Mouse (Mus musculus) adrenal gland, postnatal 36 days (tissue): ENCODE results near the gene Gstp3. TPM values are rescaled to one million over a fixed set of nuclear protein-coding genes. Genes with fewer than 3 reads are reported as not detected.
"Not testable (repeated sequence)": the region's sequence is repeated elsewhere in the genome, so short reads cannot be mapped to it uniquely, and the experiment has no call there.

Experiments
- DNase-seq, 2 experiments: peaks; one replicate each; pipeline ENCODE4 v3.0.0; 2021; ENCODE audit warnings: mixed read lengths in 1 of 2
- total RNA-seq, 2 experiments: library from RNA; stranded (reverse); gene quantifications; 2 replicates each; pipeline ENCODE4 v1.2.3; 2021

Gstp3 gene
- total RNA-seq, 2 experiments from 2014 or later = 0.63 to 0.99 TPM

DNA sequence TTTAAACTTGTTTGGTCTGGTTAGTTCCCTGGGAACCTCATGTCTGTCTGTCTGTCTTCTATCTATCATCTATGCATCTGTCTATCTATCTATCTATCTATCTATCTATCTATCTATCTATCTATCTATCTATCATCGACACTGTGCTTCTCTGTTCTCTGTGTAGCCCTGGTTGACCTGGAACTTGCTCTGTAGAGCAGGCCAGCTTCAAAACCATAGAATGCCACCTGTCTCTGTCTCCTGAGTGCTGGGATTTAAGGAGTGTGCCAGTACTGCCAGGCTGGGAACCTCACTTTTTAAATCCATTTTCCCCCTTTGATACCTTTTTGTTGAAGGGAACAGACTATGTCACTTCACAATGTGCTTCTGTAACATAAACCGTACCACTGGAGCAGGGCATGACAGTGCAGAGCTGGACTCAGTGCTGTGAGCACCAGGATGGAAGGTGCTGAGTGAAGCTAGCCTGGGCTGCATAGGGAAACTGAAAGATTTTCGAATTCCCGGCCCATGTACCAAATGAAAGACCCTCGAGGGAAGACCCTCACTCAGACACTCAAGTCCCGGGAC, 1.6 kb upstream of the Gstp3 start:
- no peak for DNase-seq

DNA sequence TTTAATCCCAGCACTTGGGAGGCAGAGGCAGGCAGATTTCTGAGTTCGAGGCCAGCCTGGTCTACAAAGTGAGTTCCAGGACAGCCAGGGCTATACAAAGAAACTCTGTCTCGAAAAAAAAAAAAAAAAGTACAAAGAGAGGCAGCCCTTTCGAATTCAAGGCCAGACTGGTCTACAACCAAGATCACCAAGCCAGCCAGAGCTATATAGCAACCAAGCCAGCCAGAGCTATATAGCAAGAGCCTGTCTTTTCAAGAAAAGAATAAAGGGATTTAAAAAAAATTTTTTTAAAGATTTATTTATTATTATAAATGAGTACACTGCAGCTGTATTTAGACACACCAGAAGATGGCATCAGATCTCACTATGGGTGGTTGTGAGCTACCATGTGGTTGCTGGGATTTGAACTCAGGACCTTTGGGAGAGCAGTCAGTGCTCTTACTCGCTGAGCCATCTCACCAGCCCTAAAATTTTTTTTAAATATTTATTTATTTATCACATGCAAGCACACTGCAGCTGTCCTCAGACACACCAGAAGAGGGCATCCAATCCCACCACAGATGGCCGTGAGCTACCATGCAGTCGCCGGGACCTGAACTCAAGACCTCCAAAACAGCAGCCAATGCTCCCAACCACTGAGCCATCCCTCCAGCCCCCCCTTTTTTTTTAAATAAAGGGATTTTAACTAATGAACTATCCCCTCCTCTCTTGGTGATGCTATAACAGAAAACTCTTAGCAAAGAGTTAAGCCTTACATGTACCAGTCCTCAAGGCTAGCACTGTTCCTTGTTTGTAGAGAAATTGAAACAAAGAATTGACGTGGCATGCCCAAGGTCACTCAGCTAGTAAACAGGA, 902 bp upstream of the Gstp3 start:
- DNase-seq = not testable (repeated sequence)

DNA sequence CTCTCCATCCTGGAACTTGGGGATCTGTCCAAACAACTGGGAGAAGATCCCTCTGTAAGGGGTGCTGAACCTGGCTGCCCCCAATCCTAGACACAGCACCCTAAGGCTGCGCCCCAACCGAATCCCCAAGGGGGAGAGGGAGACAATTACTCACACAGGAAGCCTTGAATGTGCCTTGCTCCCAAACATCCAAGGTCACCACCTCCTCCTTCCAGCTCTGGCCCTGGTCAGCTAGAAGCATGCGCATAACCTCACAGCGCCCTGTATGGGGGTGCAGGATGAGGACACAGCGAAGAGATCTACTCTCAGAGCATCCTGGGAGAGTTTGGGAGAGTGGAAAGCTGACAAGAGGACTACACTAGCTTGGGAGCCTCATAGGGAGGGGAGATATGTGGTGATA, 788 bp downstream of the Gstp3 start:
- DNase-seq = peak; percentile 54 to 67

DNA sequence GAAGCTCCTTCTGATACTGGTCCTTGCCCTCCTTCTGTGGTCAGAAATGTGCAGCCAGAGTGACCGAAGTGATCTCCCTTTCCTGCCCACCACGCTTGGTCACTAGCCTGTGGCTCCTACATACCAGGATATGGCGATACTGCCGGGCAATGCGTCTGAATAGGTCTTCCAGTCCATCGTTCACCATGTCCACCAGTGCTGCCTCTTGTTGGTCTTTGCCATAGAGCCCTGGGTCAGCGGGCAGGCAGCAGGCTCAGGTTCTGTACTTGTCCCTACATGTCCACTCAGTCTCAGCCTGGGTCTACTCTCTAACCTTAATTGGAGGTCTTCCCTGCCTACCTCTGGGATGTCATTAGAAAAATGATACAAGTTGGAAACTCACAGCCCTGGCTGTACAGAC, 1.4 kb downstream of the Gstp3 start:
- DNase-seq = no peak

DNA sequence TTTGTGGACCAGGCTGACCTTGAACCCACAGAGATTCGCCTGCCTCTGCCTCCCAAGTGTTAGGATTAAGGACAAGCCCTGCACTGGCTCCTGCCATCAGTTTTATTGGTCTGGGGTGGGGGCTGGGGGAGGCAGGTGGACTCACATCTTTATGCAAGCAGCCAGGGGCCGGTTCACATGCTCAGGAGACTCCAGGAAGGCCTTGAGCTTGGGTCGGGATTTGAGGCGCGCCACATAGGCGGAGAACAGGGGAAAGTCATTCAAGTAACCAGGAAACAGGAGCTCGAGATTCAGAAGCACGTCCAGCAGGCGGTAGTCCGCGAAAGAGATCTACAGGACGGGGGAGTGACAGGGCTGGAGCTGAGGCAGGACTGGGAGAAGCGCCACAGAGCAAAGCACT, 2.0 kb downstream of the Gstp3 start:
- no peak for DNase-seq

DNA sequence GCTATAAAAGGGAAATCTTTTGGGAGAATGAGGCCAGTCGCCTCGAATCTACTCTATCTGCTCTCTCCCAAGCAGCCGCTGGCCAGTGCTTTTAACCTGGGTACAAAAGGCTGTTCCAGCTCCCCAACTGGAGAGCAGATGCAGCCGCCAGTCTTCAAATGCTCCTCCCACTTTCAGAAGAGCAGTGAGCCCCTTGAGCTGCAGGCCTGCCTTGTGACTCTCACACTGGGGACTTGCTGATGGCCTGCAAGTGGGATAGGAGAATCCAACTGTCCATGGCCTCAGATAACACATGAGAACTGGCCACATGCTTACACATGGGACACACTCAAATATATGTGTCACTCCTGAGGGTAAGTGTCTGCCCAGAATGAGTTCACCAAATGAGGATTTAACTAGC, 2.6 kb downstream of the Gstp3 start:
- DNase-seq = no peak

DNA sequence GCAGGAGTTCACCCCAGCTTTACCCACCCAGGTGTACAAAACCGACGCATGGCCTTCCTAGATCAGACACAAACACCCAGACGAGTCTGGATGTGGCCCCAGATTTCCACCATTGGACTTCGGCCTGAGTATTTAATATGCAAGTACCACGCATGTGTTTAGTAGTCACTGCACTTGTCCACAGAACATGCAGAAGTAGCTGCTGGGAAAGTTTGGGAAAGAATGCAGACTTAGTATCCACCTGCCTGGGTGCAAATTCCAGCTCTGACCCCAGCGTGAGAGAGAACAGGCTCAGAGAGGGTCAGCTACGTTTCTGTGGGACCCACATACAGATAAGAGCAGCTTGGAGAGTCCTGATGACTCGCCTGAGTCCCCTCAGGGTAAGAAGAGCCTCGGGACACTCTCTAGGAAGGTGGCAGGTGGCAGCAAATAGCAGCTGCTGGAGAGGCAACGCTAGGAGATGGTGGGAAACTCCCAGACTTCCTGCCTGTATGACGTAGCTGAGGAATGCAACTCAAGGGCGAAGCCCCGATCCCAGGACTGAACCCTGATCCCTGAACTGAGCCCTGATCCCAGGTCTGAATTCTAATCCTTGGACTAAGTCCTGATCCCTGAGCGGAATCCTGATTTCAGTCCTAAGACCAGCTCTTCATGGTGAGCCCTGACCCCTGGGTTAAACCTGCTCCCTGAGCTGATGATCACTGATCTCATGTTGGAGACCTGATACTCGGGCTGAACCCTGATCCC, 3.2 kb downstream of the Gstp3 start:
- no peak for DNase-seq

DNA sequence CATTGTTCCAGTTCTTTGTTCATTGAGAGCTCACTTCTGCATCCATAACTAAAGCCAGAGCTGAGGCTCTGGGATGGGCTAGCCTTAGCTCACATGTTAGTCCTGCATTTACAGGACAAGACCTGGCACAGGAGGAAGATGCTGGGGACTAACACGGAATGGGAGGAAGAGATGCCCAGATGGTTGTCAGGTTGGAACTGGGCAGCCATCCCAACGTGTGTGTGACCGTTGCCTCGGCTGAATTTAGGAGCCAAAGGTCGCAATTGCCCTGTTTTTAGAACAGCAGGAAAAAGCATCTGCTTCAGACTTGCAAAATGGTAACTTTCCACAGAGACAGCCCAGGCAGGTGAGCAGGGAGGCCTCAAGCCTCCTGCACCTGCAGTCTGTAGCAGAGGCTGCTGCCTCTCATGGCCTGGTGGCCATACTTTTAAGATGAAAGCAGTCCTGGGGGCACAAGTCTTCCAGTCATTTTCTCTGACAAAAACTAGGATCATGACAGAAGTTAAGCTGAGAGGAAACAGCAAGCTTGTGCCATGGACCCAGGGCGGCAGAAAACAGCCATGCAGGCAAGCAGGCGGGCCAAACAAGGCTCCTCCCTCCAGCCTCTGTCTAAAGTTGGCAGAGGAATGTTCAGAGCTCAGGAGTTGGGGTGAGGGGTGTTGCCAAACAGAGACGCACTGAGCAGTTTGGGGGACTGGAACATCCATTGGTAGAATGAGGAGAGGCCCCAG, 4.0 kb downstream of the Gstp3 start:
- no peak for DNase-seq

DNA sequence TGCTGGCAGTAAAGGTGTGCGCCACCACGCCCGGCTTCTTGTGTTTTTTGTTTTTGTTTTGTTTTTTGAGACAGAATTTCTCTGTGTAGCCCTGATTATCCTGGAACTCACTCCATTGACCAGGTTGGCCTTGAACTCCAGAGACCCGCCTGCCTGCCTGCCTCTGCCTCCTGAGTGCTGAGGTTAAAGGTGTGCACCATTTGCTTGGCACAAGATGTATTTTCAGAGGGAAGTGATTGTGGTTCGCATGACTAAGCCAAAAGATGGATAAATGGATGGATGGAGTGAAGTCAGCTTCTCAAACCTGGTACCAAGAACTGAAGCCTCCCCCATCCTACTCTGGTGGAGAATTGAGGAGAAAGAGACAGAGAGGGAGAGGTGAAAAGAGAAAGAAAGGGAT, 4.8 kb downstream of the Gstp3 start:
- DNase-seq = no peak

DNA sequence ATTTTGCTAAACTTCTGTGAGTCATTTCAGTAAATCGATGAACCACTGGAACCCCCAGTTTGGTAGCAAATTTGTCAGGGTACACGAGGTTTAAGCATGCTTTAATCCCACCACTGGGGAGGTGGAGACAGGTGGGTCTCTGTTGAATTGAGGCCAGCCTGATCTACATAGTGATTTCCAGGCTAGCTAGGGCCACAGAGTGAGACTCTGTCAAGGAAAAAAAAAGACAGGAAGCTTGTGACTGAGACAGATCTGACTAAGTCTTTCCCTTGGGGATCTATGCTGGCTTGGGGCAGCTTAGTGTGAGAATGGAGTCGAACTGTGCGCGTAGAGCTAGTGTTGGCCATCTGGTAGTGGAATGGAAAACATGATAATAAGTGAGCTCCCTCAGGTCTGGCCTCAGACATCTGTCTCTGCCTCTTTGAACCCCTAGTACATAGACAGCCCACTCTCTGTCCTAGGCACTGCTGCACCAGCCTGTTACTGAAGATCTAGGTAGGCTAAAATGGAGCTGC, 6.8 kb downstream of the Gstp3 start:
- DNase-seq = no peak

DNA sequence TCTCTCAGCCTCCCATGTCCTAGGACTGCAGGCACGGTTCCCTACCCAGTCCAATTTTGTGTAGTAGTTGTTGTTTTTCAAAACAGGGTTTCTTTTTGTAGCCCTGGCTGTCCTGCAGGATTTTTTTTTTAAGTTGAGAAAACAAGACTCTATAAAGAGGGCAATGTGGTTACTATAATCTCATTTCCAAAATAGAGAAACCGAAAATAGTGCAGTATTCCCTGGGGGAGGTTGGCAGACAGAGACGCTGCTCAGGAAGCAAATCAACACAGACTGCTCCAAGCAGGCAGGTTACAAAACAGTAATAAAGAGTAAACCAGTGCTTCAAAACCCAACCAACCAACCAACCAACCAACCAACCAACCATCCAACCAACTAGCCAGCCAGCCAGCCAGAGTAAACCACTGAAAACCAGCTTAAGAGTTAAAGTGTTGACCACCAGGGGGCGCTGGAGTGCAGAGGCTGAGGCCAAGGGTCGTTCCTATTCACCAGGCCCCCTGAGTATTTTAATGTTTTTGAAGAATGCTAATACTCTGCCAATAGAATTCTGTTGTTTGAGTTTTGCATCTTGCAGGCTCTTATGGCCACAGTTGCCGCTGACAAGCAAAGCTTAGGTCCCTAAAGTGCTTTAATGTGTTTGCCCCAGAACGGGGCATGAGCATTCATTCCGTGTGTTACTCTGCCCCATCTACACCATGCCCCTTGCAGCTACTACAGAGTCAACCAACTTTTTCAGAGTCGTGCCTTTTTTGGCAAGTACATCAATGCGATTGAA, 7.4 kb downstream of the Gstp3 start:
- DNase-seq = peak; percentile 71 to 77

DNA sequence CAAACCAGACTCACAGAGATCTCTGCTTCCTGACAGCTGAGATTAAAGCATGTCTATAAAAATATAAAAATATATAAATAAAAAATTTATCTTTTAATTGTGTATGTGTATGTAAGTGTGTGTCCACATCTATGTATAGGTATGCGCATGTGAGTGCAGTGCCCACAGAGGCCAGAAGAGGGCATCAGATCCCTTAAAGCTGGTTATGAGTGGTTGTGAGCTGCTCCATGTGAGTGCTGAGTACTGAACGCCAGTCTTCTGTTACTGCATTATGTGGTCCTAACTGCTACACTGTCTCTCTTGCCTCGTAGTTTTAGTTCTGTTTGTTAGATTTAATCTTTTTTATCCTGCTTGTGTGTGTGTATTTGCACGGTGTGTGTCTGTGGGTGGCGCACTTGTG, 8.4 kb downstream of the Gstp3 start:
- DNase-seq = no peak

DNA sequence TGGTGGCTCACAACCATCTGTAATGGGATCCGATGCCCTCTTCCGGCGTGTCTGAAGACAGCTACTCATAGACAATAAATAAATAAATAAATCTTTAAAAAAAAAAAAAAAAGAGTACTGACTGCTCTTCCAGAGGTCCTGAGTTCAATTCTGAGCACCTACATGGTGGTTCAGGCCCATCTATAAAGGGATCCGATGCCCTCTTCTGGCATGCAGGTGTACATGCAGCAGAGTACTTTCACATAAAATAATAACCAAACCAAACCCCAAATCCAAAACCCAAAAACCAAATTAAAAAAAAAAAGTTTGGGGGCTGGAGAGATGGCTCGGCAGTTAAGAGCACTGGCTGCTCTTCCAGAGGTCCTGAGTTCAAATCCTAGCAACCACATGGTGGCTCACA, 10.3 kb downstream of the Gstp3 start:
- not testable (repeated sequence) for DNase-seq

DNA sequence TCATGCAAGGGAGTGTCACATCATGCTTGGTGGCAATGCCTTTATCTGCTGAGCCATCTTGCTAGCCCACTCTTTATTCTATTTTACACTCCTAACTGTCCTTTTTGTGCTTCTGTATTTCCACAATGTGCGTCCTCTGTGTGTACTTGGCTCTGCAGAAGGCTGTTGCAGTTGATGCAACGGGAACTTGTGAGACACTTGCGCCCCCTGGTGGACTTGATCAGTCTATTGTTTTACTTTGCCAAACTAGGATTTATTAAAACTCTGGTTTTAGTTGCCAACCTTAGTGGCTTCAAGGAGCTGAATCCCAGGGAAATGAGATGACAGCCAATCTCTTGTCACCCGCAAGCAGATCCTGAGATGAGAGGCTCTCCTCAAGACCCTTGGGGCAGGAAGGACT, 11.5 kb downstream of the Gstp3 start:
- peak; percentile 89 to 90 for DNase-seq

DNA sequence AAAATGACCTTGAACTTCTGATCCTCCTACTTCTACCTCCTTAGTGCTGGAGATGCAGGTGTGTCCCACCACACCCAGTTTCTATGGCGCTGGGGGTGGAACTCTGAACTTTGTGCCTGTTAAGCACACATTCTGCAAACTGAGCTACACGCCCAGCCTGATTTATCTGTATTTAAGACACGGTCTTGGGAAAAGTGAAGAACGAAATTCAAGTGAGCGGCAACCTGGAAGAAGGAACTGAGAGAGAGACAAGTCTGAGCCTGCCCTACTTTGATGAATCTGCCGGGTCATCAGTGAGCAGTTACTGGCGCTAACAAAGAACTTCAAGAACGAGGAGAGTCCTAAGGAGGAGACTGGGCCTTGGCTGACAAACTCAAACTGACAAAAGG, 12.5 kb downstream of the Gstp3 start:
- no peak for DNase-seq

DNA sequence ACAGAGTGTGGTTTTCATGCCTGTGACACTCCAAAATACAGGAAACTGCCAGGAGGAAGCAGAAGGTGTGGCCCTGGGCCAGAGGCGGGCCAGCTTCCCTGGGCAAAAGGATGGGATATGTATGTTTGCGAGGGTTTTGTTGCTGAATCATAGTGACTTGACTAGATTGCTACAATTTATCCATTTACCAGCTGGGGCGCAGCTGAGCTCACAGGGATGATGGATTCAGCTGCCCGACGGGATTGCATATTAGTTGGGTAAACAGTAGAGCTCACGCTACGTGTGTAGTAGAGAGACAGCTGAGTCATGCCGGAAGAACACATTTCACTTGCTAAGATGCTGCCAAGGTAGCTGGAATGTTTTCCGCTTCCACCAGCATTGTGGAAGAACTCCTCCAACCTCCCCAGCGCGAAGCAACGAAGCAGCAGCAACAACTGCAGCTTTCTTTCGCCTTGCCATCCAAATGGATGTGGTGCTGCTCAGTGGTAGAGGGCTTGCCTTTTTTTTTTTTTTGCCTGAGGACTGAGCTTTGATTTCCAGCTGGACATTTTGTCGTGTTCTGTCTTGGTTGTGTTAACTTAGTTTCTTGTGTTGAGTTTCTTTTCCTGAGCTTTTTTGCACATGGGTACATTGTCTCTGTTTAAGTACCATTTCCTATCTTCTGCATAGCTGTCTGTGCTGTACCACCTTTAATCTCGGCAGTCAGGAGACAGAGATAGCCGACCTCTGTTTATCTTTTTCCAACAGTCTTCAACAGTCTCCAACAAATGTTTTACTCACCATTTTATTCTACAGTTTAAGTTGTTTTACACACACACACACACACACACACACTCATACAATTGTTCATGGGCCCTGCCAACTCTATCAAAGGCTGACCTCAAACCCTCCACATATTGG, 13.2 kb downstream of the Gstp3 start, which contains the start of gene Gstp2:
Gene Gstp2, minus strand, starts transcription at position 58 of the 900 bp plus-strand sequence.
- DNase-seq = peak; percentile 80 to 86

DNA sequence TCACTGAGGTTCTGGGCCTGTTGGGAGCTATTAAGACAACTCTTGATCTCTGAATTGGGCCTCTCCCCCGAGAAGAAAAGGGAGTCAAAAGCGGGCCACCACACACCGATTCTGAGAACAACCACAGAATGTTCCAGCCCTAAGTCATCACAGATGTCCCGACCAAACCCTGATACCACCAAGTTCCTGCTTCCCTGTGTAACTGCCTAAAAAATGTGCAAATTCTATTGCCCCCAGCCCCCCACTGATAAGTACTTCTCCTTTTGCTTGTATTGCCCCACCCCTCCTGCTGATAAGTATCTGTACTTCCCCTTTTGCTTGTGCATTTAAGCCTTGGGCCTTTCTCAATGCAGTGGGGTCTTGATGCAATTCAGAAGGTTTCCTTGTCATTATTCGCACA, 15.3 kb downstream of the Gstp3 start:
- not testable (repeated sequence) for DNase-seq

DNA sequence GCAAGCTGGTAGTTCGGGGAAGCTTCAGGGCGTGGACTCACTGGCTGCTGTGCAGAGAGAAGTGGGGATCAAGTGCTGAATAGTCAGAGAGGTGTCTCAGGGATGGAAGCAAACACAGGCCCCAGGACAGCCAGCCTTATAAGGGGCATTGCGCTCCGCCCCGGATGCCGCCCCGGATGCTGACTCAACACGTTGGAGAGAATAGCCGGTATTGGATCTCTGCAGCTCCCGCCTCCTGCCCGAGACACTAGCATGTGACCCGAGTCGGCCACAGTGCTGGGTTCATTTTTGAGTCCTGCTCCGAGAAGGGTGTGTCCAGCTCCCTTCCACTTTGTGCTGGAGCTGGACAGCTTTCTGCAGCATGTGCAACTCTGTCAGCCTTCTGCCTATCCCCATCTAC, 17.2 kb downstream of the Gstp3 start:
- DNase-seq = peak in 1 of 2 experiments; percentile 36

DNA sequence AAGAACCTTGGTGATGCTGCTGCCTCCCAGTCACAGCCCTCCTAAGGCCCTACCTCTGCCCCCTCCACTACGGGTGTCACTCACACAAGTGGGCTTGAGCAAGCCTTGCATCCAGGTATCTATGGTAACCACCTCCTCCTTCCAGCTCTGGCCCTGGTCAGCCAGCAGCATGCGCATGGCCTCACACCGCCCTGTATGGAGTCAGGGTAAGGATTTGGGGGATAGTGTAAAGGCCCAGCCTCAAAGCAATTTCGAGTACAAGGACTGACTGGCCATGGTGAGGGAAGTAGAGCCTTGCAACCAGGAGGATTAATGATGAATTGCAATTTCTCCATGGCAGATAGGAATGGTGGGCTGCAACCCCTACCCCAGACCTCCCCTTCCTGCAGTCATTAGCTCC, 17.9 kb downstream of the Gstp3 start:
- not testable (repeated sequence) for DNase-seq

DNA sequence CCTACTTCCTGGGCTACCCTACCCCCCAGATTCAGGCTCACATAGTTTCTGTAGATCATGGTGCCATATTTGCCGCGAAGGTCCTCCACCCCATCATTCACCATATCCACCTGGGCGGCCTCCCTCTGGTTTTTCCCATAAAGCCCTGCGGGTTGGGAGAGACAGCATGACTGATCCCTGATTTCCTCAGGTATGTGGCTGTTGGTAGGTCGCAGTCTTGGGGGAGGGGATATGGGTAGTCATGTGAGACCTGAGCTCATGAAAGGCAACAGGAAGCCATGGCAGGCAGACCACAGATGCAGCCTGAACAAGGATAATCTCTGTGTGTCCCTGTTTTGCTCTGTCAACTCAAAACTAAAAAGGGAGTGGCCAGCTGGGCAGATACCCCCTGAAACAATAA, 18.4 kb downstream of the Gstp3 start:
- DNase-seq = not testable (repeated sequence)
